Mouse (Mus musculus): ENCODE data around the gene 4932414N04Rik.
"Not testable (repeated sequence)": the region's sequence is repeated elsewhere in the genome, so short reads cannot be mapped to it uniquely, and the experiment has no call there.

The 4932414N04Rik gene

DNA sequence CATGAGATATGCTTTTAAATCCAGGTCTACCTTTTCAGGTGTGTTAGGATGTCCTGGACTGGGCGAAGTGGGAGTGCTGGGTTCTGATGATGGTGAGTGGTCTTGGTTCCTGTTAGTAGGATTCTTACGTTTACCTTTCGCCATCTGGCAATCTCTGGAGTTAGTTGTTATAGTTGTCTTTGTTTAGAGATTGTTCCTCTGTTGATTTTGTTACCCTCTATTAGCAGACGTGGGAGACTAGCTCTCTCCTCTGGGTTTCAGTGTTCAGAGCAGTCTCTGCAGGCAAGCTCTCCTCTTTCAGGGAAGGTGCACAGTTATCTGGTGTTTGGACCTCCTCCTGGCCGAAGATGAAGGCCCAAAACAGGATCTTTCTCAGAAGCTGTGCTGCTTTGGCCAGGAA lies at the start of gene 4932414N04Rik:
Gene 4932414N04Rik, plus strand, starts transcription at position 301 of the 400 bp plus-strand sequence.
- not testable (repeated sequence) for DNase-seq

- DNase-seq: no peak
Measured at GRCm38 (mm10) chr2:68732216-68732615, 75.9 kb downstream of the 4932414N04Rik start.

- DNase-seq: no peak
Measured at GRCm38 (mm10) chr2:68739772-68740739, 83.8 kb downstream of the 4932414N04Rik start.

DNA sequence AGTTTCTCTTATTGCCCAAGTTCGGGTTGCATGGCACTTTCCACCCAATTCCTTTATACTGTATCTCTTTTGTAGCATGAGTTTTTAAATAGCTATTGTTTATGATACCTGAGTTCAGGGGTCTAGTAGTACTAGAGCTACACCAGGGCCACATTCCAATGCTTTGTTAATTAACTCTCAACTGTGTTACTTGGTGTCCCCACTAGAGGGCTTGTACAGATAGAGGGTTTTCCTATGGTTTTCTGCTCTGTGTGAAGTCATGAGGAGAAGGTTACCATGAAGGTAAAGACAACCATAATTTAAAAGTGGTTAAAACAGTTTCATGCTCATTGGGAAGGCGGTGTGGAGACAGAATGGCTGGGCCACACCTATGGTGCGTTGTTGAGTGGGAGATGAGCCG lies 88.3 kb downstream of the 4932414N04Rik start:
- peak; percentile 15 for DNase-seq

GRCm38 (mm10) chr2:68756179-68756578 lies 99.9 kb downstream of the 4932414N04Rik start:
- no peak for DNase-seq

GRCm38 (mm10) chr2:68756793-68757192 lies 100.5 kb downstream of the 4932414N04Rik start:
- DNase-seq: peak; percentile 27

- DNase-seq: no peak
Measured at GRCm38 (mm10) chr2:68765371-68765770, 109.1 kb downstream of the 4932414N04Rik start.

GRCm38 (mm10) chr2:68767186-68767890 lies 111.1 kb downstream of the 4932414N04Rik start:
- DNase-seq: no peak

GRCm38 (mm10) chr2:68782268-68783132 lies 126.2 kb downstream of the 4932414N04Rik start:
- peak; percentile 24 for DNase-seq

DNA sequence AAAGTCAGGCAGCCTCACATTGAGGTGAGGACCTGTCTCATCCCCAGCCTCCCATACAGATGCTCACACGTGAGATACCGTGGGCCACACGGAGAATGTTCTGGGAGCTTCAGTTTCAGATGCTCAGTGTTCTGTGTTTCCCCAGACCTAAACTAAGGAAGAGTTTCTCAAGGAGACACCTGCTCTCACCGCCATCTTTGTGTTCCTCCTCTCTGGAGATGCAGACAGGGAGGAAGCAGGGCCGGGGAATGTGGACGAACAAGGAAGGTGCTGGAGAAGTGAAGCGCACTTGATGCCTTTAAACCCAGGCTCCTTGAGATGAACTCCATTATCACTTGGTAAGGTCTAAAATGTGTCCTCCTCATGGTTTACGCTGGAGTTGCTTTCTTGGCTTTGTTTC lies 127.4 kb downstream of the 4932414N04Rik start:
- not testable (repeated sequence) for DNase-seq

DNA sequence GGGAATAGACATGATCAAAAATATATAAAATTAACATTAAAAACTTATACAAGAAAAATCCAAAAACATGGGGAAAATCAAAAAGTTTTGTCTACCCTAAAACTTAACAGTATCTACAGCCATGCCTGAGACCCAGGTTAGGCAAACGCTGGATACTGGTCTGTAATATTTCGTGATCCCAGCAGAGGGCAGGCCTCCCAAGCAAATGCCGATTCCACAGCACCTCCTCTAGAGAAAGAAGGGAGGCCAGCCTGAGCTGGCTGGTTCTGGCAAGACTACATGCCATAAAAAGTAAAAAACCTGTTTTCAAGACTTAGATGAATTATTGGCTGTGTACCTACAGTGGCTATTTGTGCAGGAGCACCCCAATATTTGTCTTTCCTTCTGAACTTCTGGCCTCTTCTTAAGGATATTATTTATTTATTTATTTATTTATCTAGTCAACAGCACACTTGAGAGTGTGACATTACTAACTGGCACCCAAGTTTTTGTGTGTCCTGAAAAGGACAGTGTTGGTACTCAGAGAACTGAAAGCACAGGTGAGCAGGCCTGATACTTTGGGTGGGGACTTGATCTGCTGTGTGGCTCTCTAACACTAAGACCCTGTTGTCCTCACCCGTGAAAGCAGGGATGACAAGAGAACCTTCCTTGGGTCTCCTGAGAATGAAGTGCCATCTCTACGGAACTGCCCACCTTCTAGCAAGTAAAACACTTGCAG lies 128.6 kb downstream of the 4932414N04Rik start:
- DNase-seq: peak; percentile 87

DNA sequence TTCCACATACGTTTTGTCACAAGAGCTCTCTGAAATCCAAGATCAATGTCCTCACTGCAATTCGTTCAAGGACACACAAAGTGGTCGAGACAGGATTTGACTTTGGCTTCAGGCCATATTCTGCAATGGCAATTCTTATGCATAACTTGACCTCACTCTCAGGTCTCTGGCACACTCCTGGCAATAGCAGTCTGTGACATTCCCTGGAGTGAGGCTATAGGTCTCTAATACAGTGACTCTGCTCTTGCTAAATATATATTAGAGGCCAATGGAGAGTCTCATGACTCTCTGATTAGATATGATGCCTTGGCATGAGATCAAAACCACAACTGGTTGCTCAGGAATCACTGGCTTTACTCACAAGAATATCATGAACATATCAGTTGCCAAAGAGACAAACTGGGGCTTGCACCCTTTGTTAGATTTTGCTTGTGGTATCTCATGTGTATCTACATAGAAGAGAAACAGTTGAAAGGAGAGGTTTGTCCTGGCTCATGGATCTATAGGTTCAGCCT lies 130.9 kb downstream of the 4932414N04Rik start:
- DNase-seq: no peak

- no peak for DNase-seq
Measured at GRCm38 (mm10) chr2:68792296-68792695, 136.0 kb downstream of the 4932414N04Rik start.

GRCm38 (mm10) chr2:68793472-68793871 lies 137.2 kb downstream of the 4932414N04Rik start:
- DNase-seq: no peak

DNA sequence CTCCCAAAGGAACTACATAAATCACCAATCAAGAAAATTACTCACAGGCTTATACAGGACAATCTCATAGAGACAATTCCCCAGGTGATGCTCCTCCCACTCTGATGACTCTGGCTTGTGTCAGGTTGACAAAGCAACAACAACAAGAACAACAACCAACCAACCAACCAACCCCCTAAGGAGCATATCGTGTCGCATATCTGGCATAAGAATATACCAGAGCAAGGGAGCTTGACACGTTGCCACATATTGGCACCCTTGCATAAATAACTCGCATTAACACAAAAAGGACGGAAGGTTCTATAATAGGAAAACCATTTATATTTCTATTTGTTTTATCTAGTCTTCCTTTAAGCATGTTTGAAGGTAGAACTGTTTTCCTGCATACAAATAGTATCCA lies 137.9 kb downstream of the 4932414N04Rik start:
- no peak for DNase-seq

- no peak for DNase-seq
Measured at GRCm38 (mm10) chr2:68794616-68795015, 138.3 kb downstream of the 4932414N04Rik start.

DNA sequence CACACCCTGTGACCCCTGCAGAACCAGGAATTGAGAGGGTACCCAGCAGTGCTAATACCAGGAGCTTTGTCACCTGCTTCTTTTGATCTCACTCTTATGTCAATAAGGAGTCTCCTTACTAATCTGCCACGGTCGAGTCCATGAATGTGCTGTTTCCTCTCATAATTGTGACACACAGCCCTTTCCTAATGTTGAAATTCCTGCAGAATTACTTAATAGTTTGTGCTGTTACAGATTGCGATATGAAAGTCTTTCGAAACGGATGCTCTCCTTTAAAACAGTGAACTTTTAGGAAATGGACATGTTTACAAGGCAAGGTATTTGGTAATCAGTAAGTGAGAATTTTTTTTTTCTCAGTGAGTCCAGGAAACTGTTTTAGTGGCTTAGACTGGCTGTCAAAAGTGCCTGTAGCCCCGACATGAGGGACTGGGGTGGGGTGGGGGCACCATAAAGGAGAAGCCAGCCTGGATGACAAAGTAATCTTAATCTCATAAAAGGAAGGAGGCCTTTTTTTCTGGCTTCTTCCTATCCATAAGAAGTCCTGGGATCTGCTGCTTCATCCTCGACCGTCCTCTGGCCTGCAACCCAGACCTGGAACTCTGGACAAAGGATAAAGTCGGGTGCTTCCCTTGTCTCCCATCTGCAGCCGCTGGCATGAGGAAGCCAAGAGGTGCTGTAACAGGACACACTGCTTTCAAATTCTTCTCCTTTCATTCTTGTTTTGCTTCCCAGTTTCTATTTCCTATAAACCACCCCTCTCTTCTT lies 139.9 kb downstream of the 4932414N04Rik start:
- peak; percentile 72 for DNase-seq

GRCm38 (mm10) chr2:68797106-68797505 lies 140.8 kb downstream of the 4932414N04Rik start:
- DNase-seq: no peak
